Mouse (Mus musculus): ENCODE data around the gene Grik3.

GRCm38 (mm10) chr4:125515646-125516045 is 25.1 kb downstream of the Grik3 start:
- TF ChIP-seq CTCF (IDR thresholded peaks at IDR 0.05; ENCODE audit: low read depth) (no peak), EP300 (optimal IDR thresholded peaks at IDR 0.05) (no peak)
